Mouse (Mus musculus): Measurements from ENCODE around the gene Hoxb9.

DNA sequence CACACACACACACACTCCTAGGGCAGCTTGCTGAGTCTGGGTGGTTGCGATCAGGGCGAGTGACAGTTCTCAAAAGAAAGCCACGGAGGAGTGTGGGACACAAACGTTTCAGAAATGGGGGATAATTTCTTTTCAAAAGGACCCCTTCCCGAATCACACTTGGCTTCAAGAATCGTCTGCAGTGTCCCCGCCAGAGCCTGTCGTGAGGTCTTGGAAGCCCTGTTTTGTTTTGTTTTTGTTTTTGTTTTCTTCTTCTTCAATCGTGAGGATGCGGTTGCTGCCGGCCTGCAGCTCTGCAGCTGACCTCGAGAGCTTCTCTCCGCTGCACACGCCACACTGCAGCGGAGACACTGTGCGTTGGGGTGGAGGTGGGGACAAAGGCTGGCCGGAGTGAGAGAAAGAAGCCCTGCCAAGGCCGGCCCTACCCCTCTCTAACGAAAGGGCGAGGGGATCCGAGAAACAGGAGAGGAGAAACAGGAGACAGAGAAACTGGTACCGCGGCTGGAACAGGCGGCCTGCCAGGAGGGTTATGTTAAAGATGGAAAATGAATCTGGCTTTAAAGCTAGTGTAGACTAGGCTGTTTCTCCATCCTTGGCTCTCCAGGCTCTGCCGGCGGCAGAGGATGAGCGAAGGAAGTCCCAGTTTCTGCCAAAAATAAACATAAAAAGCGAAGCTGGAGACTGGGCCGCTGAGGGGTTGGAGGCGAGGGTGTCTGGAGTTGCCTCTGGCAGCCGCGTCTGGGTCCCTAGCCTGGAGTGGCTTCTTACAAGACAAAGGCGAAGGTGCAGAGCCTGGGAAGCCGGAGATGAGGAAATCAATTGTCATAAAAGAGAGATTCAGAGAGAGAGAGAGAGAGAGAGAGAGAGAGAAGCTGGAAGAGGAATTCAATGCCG lies 6.1 kb downstream of the Hoxb9 start:
- TF ChIP-seq POLR2A (IDR thresholded peaks at IDR 0.05; ENCODE audit: low read depth, low read length) (no peak), CTCF (IDR thresholded peaks at IDR 0.05; ENCODE audit: borderline replicate concordance, insufficient read depth, low read length) (no peak)

All from embryonic fibroblast, embryonic 13.5 days (primary cell).